Mouse (Mus musculus): ENCODE results near the gene Pcnx. TPM values are rescaled to one million over a fixed set of nuclear protein-coding genes. Genes with fewer than 3 reads are reported as not detected.

Pcnx gene
- polyA plus RNA-seq, 1 experiment from 2014 or later: 10.3 TPM

- no peak for ATAC-seq (ENCODE audit: insufficient read depth, low FRiP score, low TSS enrichment)
- Histone ChIP-seq H3K4me2 (ENCODE audit: low read depth) (no peak overlapping the region), H3K36me3 (ENCODE audit: control insufficient read depth, insufficient read depth, low read length) (0 out of 2 replicates have a peak, but pooled peaks cover 2% of the 10 kb centered on the region), H3K4me1 (ENCODE audit: control insufficient read depth, insufficient read depth, low read length) (no peaks in the 10 kb centered on the region), H3K27ac (ENCODE audit: low read depth, low read length) (no peak overlapping the region), H3K9ac (ENCODE audit: low read length) (no peak overlapping the region), H3K27me3 (ENCODE audit: control insufficient read depth, insufficient read depth, low read length) (no peaks in the 10 kb centered on the region), H3K4me3 (ENCODE audit: low read depth, low read length) (no peak overlapping the region), H3K9me3 (ENCODE audit: control insufficient read depth, low read length) (no peaks in the 10 kb centered on the region)
- 78% methylated on average over 9 of the region's 9 CpGs for WGBS
- DNase-seq (ENCODE audit: low spot score): no peak
Measured at GRCm38 (mm10) chr12:81941191-81941590, 81.4 kb downstream of the Pcnx start.

- WGBS: 82% methylated on average over 12 of the region's 12 CpGs
- no peak for DNase-seq (ENCODE audit: low spot score)
- H3K4me2 ChIP-seq (ENCODE audit: low read depth): no peak overlapping the region
Measured at GRCm38 (mm10) chr12:81943331-81944062, 83.7 kb downstream of the Pcnx start.

GRCm38 (mm10) chr12:81949026-81949425, 89.2 kb downstream of the Pcnx start:
- ATAC-seq (ENCODE audit: insufficient read depth, low FRiP score, low TSS enrichment) (no peak), DNase-seq (ENCODE audit: low spot score) (no peak)
- H3K4me3 ChIP-seq (ENCODE audit: low read depth, low read length): no peak overlapping the region
- no peak overlapping the region for H3K27ac ChIP-seq (ENCODE audit: low read depth, low read length)
- no peaks in the 10 kb centered on the region for H3K9me3 ChIP-seq (ENCODE audit: control insufficient read depth, low read length)
- no peaks in the 10 kb centered on the region for H3K4me1 ChIP-seq (ENCODE audit: control insufficient read depth, insufficient read depth, low read length)
- H3K36me3 ChIP-seq (ENCODE audit: control insufficient read depth, insufficient read depth, low read length): no peaks in the 10 kb centered on the region
- H3K4me2 ChIP-seq (ENCODE audit: low read depth): no peak overlapping the region
- WGBS: 94% methylated on average over 6 of the region's 6 CpGs
- H3K9ac ChIP-seq (ENCODE audit: low read length): no peak overlapping the region
- no peaks in the 10 kb centered on the region for H3K27me3 ChIP-seq (ENCODE audit: control insufficient read depth, insufficient read depth, low read length)

More at GRCm38 (mm10) chr12:81943331-81944062, 83.7 kb downstream of the Pcnx start:
- Histone ChIP-seq H3K27ac (ENCODE audit: low read depth, low read length) (no peak overlapping the region), H3K4me1 (ENCODE audit: control insufficient read depth, insufficient read depth, low read length) (no peaks in the 10 kb centered on the region), H3K27me3 (ENCODE audit: control insufficient read depth, insufficient read depth, low read length) (no peaks in the 10 kb centered on the region), H3K9me3 (ENCODE audit: control insufficient read depth, low read length) (no peaks in the 10 kb centered on the region), H3K9ac (ENCODE audit: low read length) (no peak overlapping the region), H3K36me3 (ENCODE audit: control insufficient read depth, insufficient read depth, low read length) (0 out of 2 replicates have a peak, but pooled peaks cover 2% of the 10 kb centered on the region), H3K4me3 (ENCODE audit: low read depth, low read length) (no peak overlapping the region)
- no peak for ATAC-seq (ENCODE audit: insufficient read depth, low FRiP score, low TSS enrichment)

GRCm38 (mm10) chr12:81950016-81950415, 90.2 kb downstream of the Pcnx start:
- no peaks in the 10 kb centered on the region for H3K4me1 ChIP-seq (ENCODE audit: control insufficient read depth, insufficient read depth, low read length)
- H3K9me3 ChIP-seq (ENCODE audit: control insufficient read depth, low read length): no peaks in the 10 kb centered on the region
- no peak overlapping the region for H3K9ac ChIP-seq (ENCODE audit: low read length)
- no peak for DNase-seq (ENCODE audit: low spot score)
- ATAC-seq (ENCODE audit: insufficient read depth, low FRiP score, low TSS enrichment): no peak
- H3K27ac ChIP-seq (ENCODE audit: low read depth, low read length): no peak overlapping the region
- H3K36me3 ChIP-seq (ENCODE audit: control insufficient read depth, insufficient read depth, low read length): no peaks in the 10 kb centered on the region
- no peak overlapping the region for H3K4me3 ChIP-seq (ENCODE audit: low read depth, low read length)
- 88% methylated on average over 2 of the region's 2 CpGs for WGBS
- H3K27me3 ChIP-seq (ENCODE audit: control insufficient read depth, insufficient read depth, low read length): no peaks in the 10 kb centered on the region
- no peak overlapping the region for H3K4me2 ChIP-seq (ENCODE audit: low read depth)

- H3K4me3 ChIP-seq (ENCODE audit: low read depth, low read length): no peak overlapping the region
- no peaks in the 10 kb centered on the region for H3K9me3 ChIP-seq (ENCODE audit: control insufficient read depth, low read length)
- H3K4me1 ChIP-seq (ENCODE audit: control insufficient read depth, insufficient read depth, low read length): no peaks in the 10 kb centered on the region
- WGBS: 89% methylated on average over 4 of the region's 4 CpGs
- no peaks in the 10 kb centered on the region for H3K36me3 ChIP-seq (ENCODE audit: control insufficient read depth, insufficient read depth, low read length)
- no peak for ATAC-seq (ENCODE audit: insufficient read depth, low FRiP score, low TSS enrichment)
- H3K27ac ChIP-seq (ENCODE audit: low read depth, low read length): no peak overlapping the region
- H3K9ac ChIP-seq (ENCODE audit: low read length): no peak overlapping the region
- no peak for DNase-seq (ENCODE audit: low spot score)
- no peaks in the 10 kb centered on the region for H3K27me3 ChIP-seq (ENCODE audit: control insufficient read depth, insufficient read depth, low read length)
- H3K4me2 ChIP-seq (ENCODE audit: low read depth): no peak overlapping the region
Measured at GRCm38 (mm10) chr12:81958351-81958750, 98.5 kb downstream of the Pcnx start.

- no peaks in the 10 kb centered on the region for H3K9me3 ChIP-seq (ENCODE audit: control insufficient read depth, low read length)
- H3K4me2 ChIP-seq (ENCODE audit: low read depth): no peak overlapping the region
- no peak for DNase-seq (ENCODE audit: low spot score)
- 92% methylated on average over 2 of the region's 2 CpGs for WGBS
- no peak overlapping the region for H3K9ac ChIP-seq (ENCODE audit: low read length)
- H3K36me3 ChIP-seq (ENCODE audit: control insufficient read depth, insufficient read depth, low read length): no peaks in the 10 kb centered on the region
- no peak overlapping the region for H3K4me3 ChIP-seq (ENCODE audit: low read depth, low read length)
- H3K27me3 ChIP-seq (ENCODE audit: control insufficient read depth, insufficient read depth, low read length): no peaks in the 10 kb centered on the region
- H3K27ac ChIP-seq (ENCODE audit: low read depth, low read length): no peak overlapping the region
- H3K4me1 ChIP-seq (ENCODE audit: control insufficient read depth, insufficient read depth, low read length): no peaks in the 10 kb centered on the region
- no peak for ATAC-seq (ENCODE audit: insufficient read depth, low FRiP score, low TSS enrichment)
Measured at GRCm38 (mm10) chr12:81965416-81965815, 105.6 kb downstream of the Pcnx start.

GRCm38 (mm10) chr12:81971042-81971883, 111.4 kb downstream of the Pcnx start:
- Histone ChIP-seq H3K9ac (ENCODE audit: low read length) (no peak overlapping the region), H3K27ac (ENCODE audit: low read depth, low read length) (no peak overlapping the region), H3K9me3 (ENCODE audit: control insufficient read depth, low read length) (no peaks in the 10 kb centered on the region), H3K27me3 (ENCODE audit: control insufficient read depth, insufficient read depth, low read length) (no peaks in the 10 kb centered on the region), H3K4me3 (ENCODE audit: low read depth, low read length) (no peak overlapping the region), H3K4me1 (ENCODE audit: control insufficient read depth, insufficient read depth, low read length) (no peaks in the 10 kb centered on the region), H3K4me2 (ENCODE audit: low read depth) (no peak overlapping the region), H3K36me3 (ENCODE audit: control insufficient read depth, insufficient read depth, low read length) (peaks cover 5% of the 10 kb centered on the region; the same call in 1 of the 2 replicates)
- ATAC-seq (ENCODE audit: insufficient read depth, low FRiP score, low TSS enrichment) (no peak), DNase-seq (ENCODE audit: low spot score) (no peak)
- WGBS: 93% methylated on average over 19 of the region's 19 CpGs

- no peak for DNase-seq (ENCODE audit: low spot score)
- peaks cover 5% of the 10 kb centered on the region; the same call in 1 of the 2 replicates for H3K36me3 ChIP-seq (ENCODE audit: control insufficient read depth, insufficient read depth, low read length)
- ATAC-seq (ENCODE audit: insufficient read depth, low FRiP score, low TSS enrichment): no peak
- no peaks in the 10 kb centered on the region for H3K27me3 ChIP-seq (ENCODE audit: control insufficient read depth, insufficient read depth, low read length)
- H3K4me3 ChIP-seq (ENCODE audit: low read depth, low read length): no peak overlapping the region
- no peak overlapping the region for H3K27ac ChIP-seq (ENCODE audit: low read depth, low read length)
- WGBS: 89% methylated on average over 8 of the region's 8 CpGs
- no peaks in the 10 kb centered on the region for H3K9me3 ChIP-seq (ENCODE audit: control insufficient read depth, low read length)
- no peaks in the 10 kb centered on the region for H3K4me1 ChIP-seq (ENCODE audit: control insufficient read depth, insufficient read depth, low read length)
- no peak overlapping the region for H3K4me2 ChIP-seq (ENCODE audit: low read depth)
- H3K9ac ChIP-seq (ENCODE audit: low read length): no peak overlapping the region
Measured at GRCm38 (mm10) chr12:81971884-81972362, 112.1 kb downstream of the Pcnx start.

Measured in neural tube, embryonic 11.5 days (tissue).